Mouse (Mus musculus): ENCODE results near the gene Sac3d1. TPM values are rescaled to one million over a fixed set of nuclear protein-coding genes. Genes with fewer than 3 reads are reported as not detected.

The Sac3d1 gene
- polyA plus RNA-seq, 1 experiment from 2014 or later, result 57.5 TPM

DNA sequence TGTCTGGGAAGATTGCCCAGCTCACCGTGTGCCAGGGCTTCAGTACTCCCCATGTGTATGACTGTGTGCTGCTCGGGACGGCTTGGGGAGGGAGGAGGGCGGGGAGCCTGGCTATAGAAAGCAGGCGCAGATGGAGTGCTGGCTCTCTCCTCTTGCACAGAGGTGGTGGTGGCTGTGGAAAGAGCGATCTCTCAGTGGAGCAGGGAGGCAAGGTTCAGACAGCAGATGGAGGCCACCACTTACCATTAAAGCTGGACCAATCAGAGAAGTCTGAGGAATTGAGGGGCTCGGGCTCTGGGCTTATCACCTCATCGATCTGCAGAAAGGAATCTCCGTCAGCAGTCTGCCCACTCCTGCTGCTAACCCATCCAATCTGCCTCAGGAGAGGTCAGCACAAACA is 36.3 kb downstream of the Sac3d1 start, which contains the start of gene Gm28374:
Gm28374 (minus strand) TSS at position 101 of the 400 bp plus-strand sequence.
- H3K27me3 ChIP-seq, result no peaks in the 10 kb centered on the region
- peaks cover 30% of the 10 kb centered on the region for H3K4me1 ChIP-seq (replicated peaks)
- no peak within 1 kb of the TSS for H3K4me2 ChIP-seq
- no peak within 1 kb of the TSS for H3K4me3 ChIP-seq
- no peak within 1 kb of the TSS for H3K9ac ChIP-seq
- peaks cover 30% of the 10 kb centered on the region for H3K36me3 ChIP-seq
- no peaks in the 10 kb centered on the region for H3K9me3 ChIP-seq
- no peak for ATAC-seq (ENCODE audit: low FRiP score, low read depth)
- H3K27ac ChIP-seq (replicated peaks), result no peak within 1 kb of the TSS
- whole genome bisulfite sequencing, result 91% methylated on average over 9 of the region's 9 CpGs

GRCm38 (mm10) chr19:6079983-6080480 is 38.4 kb downstream of the Sac3d1 start, which contains the start of gene Tmem262:
Tmem262 (plus strand) TSS chr19:6080033.
- no peak for ATAC-seq (ENCODE audit: low FRiP score, low read depth)
- 93% methylated on average over 12 of the region's 12 CpGs for WGBS

DNA sequence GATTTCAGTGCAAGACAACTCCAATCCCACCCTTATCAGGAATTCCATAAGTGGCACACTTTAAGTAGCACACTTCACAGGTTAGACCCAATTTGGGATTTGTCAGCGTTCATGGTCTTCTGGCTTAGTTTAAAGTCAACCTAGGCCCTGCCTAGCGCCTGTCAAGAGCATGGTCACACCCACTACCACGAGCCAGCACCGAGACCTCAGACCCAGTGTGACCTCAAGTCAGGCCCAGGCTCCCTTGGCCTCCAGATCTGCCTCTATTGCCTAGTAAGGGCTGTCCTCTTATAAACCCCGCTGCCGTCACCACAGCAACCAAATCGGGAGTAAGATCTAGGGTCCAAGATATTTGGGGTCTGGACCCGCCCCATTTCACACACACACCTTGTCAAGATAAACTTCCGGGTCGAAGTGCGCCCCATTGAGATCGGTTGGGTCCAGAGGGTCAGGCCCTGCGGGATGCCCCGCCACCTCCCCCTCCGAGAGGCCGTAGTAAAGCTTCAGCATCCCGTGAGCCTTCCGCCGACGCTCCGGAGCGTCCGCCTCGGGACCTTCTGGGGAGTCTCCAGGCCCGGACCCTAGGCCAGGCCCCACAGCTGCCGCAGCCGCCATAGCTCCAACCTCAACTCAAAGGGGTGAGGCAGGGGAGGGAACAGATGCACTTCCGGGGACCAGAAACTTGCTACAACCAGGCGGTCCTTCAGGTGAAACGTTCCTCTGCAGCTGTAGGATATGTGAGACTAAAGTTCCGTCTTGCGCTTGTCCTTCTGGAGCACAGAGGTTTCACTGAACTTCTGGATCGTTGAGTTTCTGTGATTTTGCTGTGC is 41.7 kb downstream of the Sac3d1 start, which contains the start of gene Vps51:
Vps51 (minus strand) TSS at position 668 of the 830 bp plus-strand sequence.
- H3K36me3 ChIP-seq, result peaks cover 26% of the 10 kb centered on the region
- ATAC-seq (ENCODE audit: low FRiP score, low read depth), result peak; percentile 90
- under 1% methylated on average over 33 of the region's 33 CpGs for WGBS

More at GRCm38 (mm10) chr19:6079983-6080480, 38.4 kb downstream of the Sac3d1 start, which contains the start of gene Tmem262:
- no peak within 1 kb of the TSS for H3K4me3 ChIP-seq
- H3K27me3 ChIP-seq, result no peaks in the 10 kb centered on the region
- peaks cover 35% of the 10 kb centered on the region for H3K4me1 ChIP-seq (replicated peaks)
- H3K36me3 ChIP-seq, result peaks cover 30% of the 10 kb centered on the region
- H3K9me3 ChIP-seq, result no peaks in the 10 kb centered on the region
- H3K9ac ChIP-seq, result no peak within 1 kb of the TSS
- no peak within 1 kb of the TSS for H3K4me2 ChIP-seq
- no peak within 1 kb of the TSS for H3K27ac ChIP-seq (replicated peaks)

DNA sequence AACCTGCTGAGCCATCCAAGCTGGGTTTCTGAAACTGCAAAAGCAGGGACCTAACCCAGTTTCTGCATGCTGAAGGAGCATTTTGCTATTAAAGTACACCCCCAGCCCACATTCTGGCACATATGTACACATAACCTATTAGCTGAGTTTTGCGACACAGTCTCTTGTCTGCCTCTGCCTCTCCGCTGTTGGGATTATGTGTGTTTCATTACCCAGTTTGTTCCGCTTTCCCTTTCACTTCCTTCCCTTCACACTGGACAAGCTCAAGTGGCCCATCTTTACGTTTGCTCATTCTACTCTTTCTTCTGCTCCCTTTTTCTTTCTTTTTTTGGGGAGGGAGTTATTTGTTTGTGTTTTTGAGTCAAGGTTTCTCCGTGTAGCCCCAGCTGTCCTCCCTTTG is 44.6 kb downstream of the Sac3d1 start:
- Histone ChIP-seq H3K27ac (replicated peaks) (no peak overlapping the region), H3K36me3 (peaks cover 29% of the 10 kb centered on the region), H3K4me2 (no peak overlapping the region), H3K4me3 (no peak overlapping the region), H3K27me3 (no peaks in the 10 kb centered on the region), H3K9ac (no peak overlapping the region), H3K4me1 (replicated peaks) (peaks cover 20% of the 10 kb centered on the region), H3K9me3 (no peaks in the 10 kb centered on the region)
- 93% methylated on average over 5 of the region's 5 CpGs for WGBS
- no peak for ATAC-seq (ENCODE audit: low FRiP score, low read depth)

More for the DNA sequence above, 41.7 kb downstream of the Sac3d1 start, which contains the start of gene Vps51:
- H3K27me3 ChIP-seq, result no peaks in the 10 kb centered on the region
- H3K4me1 ChIP-seq (replicated peaks), result peaks cover 20% of the 10 kb centered on the region
- peak within 1 kb of the TSS; percentile 90 for H3K4me2 ChIP-seq
- peak within 1 kb of the TSS; percentile 89 for H3K27ac ChIP-seq (replicated peaks)
- H3K4me3 ChIP-seq, result peak within 1 kb of the TSS; percentile 82
- H3K9me3 ChIP-seq, result no peaks in the 10 kb centered on the region
- peak within 1 kb of the TSS; percentile 72 for H3K9ac ChIP-seq

DNA sequence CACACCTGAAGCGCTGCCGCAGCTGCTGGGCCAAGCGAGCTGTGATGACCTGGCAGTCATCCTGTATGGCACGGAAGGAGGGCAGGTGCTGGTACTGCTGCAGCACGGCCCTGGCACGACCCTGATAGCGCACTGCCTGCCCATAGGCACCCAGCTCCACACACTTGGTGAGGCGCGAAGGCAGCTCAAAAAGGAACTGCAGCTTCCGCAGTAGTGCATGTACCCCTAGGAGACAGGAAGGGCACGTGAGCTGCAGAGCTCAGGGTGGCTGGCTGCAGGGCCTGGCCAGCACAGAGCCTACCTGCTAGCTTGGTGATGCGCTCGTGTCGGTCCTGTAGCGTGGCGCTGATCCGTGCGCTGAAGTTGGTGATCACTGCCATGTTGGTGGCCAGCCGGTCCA is 47.2 kb downstream of the Sac3d1 start:
- H3K9me3 ChIP-seq, result no peaks in the 10 kb centered on the region
- no peaks in the 10 kb centered on the region for H3K27me3 ChIP-seq
- peaks cover 29% of the 10 kb centered on the region for H3K36me3 ChIP-seq
- H3K4me1 ChIP-seq (replicated peaks), result peaks cover 27% of the 10 kb centered on the region
- H3K4me3 ChIP-seq, result no peak overlapping the region
- no peak overlapping the region for H3K4me2 ChIP-seq
- WGBS, result 94% methylated on average over 19 of the region's 19 CpGs
- no peak overlapping the region for H3K9ac ChIP-seq
- no peak for ATAC-seq (ENCODE audit: low FRiP score, low read depth)
- H3K27ac ChIP-seq (replicated peaks), result no peak overlapping the region

- Histone ChIP-seq H3K4me1 (replicated peaks) (peaks cover 28% of the 10 kb centered on the region), H3K36me3 (peaks cover 29% of the 10 kb centered on the region), H3K4me3 (no peak overlapping the region), H3K27ac (replicated peaks) (no peak overlapping the region), H3K9me3 (no peaks in the 10 kb centered on the region), H3K9ac (no peak overlapping the region), H3K27me3 (no peaks in the 10 kb centered on the region), H3K4me2 (no peak overlapping the region)
- ATAC-seq (ENCODE audit: low FRiP score, low read depth), result no peak
- 92% methylated on average over 31 of the region's 31 CpGs for WGBS
These were observed 47.7 kb downstream of the Sac3d1 start for GRCm38 (mm10) chr19:6070571-6071250.

GRCm38 (mm10) chr19:6069851-6070250 is 48.6 kb downstream of the Sac3d1 start:
- Histone ChIP-seq H3K9me3 (no peaks in the 10 kb centered on the region), H3K4me1 (replicated peaks) (peaks cover 31% of the 10 kb centered on the region), H3K4me2 (no peak overlapping the region), H3K4me3 (no peak overlapping the region), H3K27ac (replicated peaks) (no peak overlapping the region), H3K36me3 (peaks cover 29% of the 10 kb centered on the region), H3K9ac (no peak overlapping the region), H3K27me3 (no peaks in the 10 kb centered on the region)
- 90% methylated on average over 10 of the region's 10 CpGs for WGBS
- ATAC-seq (ENCODE audit: low FRiP score, low read depth), result no peak

DNA sequence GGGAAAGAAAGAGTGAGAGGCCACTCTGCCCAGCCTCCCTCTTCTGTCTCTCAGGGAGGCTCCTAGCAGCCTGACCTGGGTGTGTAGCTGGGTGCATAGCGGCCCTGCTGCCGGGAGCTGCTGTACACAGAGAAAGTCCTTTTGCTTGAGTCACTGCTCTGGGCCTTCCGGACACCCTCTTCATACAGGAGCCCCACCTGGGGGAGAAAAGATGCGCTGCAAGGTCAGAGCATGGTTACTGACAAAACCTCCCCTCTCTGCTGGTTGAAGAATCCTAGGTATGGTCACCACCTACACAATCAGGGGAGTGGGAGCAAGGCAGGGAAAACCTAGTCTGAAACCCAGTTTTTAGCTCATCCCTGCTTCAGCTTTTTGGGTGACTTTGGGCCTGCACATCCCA is 49.5 kb downstream of the Sac3d1 start:
- Histone ChIP-seq H3K4me2 (no peak overlapping the region), H3K4me1 (replicated peaks) (peaks cover 32% of the 10 kb centered on the region), H3K9me3 (no peaks in the 10 kb centered on the region), H3K4me3 (no peak overlapping the region), H3K27me3 (no peaks in the 10 kb centered on the region), H3K27ac (replicated peaks) (no peak overlapping the region), H3K36me3 (peaks cover 29% of the 10 kb centered on the region), H3K9ac (no peak overlapping the region)
- WGBS, result 90% methylated on average over 4 of the region's 4 CpGs
- no peak for ATAC-seq (ENCODE audit: low FRiP score, low read depth)

DNA sequence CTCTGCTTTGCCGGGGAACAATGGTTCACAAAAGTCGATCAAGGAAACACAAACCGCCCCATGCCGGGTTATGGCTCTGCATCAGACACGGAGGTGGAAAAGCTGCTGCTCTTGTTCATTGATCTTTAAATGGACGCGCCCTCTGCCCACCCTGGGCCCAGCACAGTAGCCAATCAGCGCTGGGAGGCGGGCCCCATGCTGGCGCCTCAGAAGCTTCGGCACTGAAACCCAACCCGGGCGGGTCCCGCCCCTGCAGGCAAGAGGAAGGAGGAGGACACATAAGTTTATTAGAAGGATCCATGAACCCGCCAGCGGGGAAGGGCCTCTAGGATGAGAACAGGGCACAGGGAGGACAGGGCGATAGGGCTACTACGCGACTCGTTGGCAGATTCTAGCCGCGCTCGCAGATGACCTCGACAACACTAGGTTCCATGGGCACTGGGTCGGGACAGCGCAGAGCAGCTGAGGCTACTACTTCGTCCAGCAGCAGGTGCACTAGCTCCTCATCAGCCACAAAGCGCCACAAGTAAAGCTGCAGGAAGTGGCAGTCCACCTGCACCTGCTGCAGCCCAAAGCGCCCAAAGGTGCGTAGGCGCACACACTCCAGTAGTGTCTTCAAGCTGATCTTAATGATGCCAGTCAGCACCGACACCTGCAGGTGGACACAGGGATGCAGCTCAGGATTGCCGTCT is 50.6 kb downstream of the Sac3d1 start, which contains the start of gene Tm7sf2:
Tm7sf2 (minus strand) TSS at position 650 of the 692 bp plus-strand sequence.
- peaks cover 29% of the 10 kb centered on the region for H3K36me3 ChIP-seq
- 7% methylated on average over 33 of the region's 33 CpGs for WGBS
- peaks cover 43% of the 10 kb centered on the region for H3K4me1 ChIP-seq (replicated peaks)
- peak; percentile 91 for ATAC-seq (ENCODE audit: low FRiP score, low read depth)
- peak within 1 kb of the TSS; percentile 88 for H3K27ac ChIP-seq (replicated peaks)
- H3K27me3 ChIP-seq, result no peaks in the 10 kb centered on the region
- H3K4me2 ChIP-seq, result peak within 1 kb of the TSS; percentile 94
- peak within 1 kb of the TSS; percentile 61 for H3K4me3 ChIP-seq
- H3K9me3 ChIP-seq, result no peaks in the 10 kb centered on the region
- peak within 1 kb of the TSS; percentile 84 for H3K9ac ChIP-seq

DNA sequence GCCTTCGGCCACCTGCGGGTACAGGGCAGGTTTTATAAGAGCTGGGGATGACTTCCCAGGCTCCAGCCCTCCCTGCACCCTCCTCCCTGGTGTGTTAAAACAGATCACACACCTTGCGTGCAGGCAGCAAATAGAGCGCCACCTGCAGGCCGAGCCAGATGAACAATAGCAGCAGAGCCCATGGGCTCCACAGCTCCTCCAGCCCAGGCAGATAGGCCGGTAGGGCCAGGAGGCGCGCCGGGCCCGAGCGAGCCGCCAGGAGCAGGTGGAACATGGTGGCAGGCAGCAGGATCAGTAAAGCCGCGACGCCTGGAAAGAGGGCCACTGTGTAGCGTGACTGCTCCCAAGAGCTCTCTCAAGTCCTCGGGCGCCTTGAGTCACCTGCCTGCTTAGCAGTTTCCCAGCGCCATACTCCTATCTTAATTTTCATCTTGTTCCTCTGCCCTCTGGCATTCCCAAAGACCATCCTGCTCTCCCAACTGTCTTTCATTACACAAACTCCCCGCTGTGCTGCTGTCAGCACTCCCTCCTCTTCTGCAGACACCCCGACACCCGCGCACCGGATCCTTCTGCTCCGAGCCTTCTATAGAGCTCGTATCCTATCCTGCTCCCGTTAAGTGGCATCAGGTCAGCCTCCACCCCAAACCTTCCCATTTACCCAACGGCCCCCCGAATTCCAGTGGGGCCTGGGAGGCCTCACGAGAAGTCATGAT is 51.3 kb downstream of the Sac3d1 start:
- Histone ChIP-seq H3K36me3 (peaks cover 24% of the 10 kb centered on the region), H3K27me3 (no peaks in the 10 kb centered on the region), H3K9me3 (no peaks in the 10 kb centered on the region), H3K4me1 (replicated peaks) (peaks cover 50% of the 10 kb centered on the region), H3K9ac (peak overlapping the region; percentile 84), H3K4me3 (peak overlapping the region; percentile 61), H3K27ac (replicated peaks) (peak overlapping the region; percentile 88), H3K4me2 (peak overlapping the region; percentile 94)
- peak; percentile 69 for ATAC-seq (ENCODE audit: low FRiP score, low read depth)
- under 1% methylated on average over 30 of the region's 30 CpGs for WGBS

DNA sequence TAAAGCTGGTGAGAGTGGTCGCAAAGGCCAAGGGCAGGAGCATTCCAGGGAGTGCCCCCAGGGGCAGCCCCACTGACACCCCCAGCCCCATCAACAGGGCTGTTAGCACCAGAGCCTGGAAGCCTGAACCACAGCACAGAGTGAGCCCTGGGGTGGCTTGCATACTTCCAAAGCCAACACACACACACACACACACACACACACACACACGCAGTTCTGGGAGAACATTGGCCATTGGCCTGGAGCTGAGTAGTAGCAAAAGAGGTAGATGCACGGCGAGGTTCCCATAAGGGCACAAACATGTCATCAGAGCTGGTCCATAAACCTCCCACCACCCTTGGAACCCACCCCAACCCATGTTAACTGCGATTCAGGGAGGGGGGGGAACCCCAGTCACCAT is 51.9 kb downstream of the Sac3d1 start:
- Histone ChIP-seq H3K9me3 (no peaks in the 10 kb centered on the region), H3K36me3 (peaks cover 23% of the 10 kb centered on the region), H3K27ac (replicated peaks) (peak overlapping the region; percentile 88), H3K4me3 (peak overlapping the region; percentile 61), H3K4me2 (peak overlapping the region; percentile 94), H3K4me1 (replicated peaks) (peaks cover 56% of the 10 kb centered on the region), H3K27me3 (no peaks in the 10 kb centered on the region), H3K9ac (peak overlapping the region; percentile 84)
- WGBS, result 25% methylated on average over 5 of the region's 5 CpGs
- ATAC-seq (ENCODE audit: low FRiP score, low read depth), result peak; percentile 16; the same call in 1 of the 2 replicates
